Mouse (Mus musculus) brown adipose tissue, adult 24 weeks (tissue): Measurements from ENCODE around the gene Trub1. TPM values are rescaled to one million over a fixed set of nuclear protein-coding genes. Genes with fewer than 3 reads are reported as not detected.

Source experiments
- H3K27ac ChIP-seq: fragments of 200-500 bp; replicated peaks from 2 replicates; pipeline ENCODE4 v1.5.1; 2012; ENCODE audit warnings: low read depth, mild to moderate bottlenecking, low read length
- H3K4me1 ChIP-seq: fragments of 200-500 bp; 2 replicates; pipeline ENCODE4 v1.6.1; 2012; ENCODE audit warnings: low read length, mixed read lengths; ENCODE audit not compliant: control insufficient read depth, insufficient read depth, insufficient read length
- H3K4me3 ChIP-seq: fragments of 200-500 bp; 2 replicates; pipeline ENCODE4 v1.5.1; 2012; ENCODE audit warnings: low read depth, mild to moderate bottlenecking, low read length, moderate library complexity; ENCODE audit not compliant: insufficient read depth
- polyA plus RNA-seq: library from polyadenylated mRNA; stranded (reverse); fragments of >200 nt; gene quantifications from 2 replicates; pipeline ENCODE4 v1.2.4, GENCODE M21; 2012; ENCODE audit not compliant: missing spikeins, insufficient read depth, insufficient read length

Trub1 gene
- 10.3 and 13.0 TPM in 2 replicates for polyA plus RNA-seq

GRCm38 (mm10) chr19:57452492-57453217 is at the start of gene Trub1:
Gene Trub1, plus strand, starts transcription at chr19:57452912.
- Histone ChIP-seq H3K4me3 (peak within 1 kb of the TSS; percentile 98), H3K4me1 (no peaks in the 10 kb centered on the region), H3K27ac (no peak within 1 kb of the TSS)

GRCm38 (mm10) chr19:57403700-57404501 is 48.8 kb upstream of the Trub1 start:
- Histone ChIP-seq H3K4me3 (peak overlapping the region; percentile 16; the same call in 1 of the 2 replicates), H3K27ac (0 out of 2 replicates have a peak overlapping the region, but pooled peaks have one; percentile 11), H3K4me1 (no peaks in the 10 kb centered on the region)

- Histone ChIP-seq H3K27ac (no peak overlapping the region), H3K4me1 (no peaks in the 10 kb centered on the region), H3K4me3 (peak overlapping the region; percentile 16; the same call in 1 of the 2 replicates)
These were observed 48.2 kb upstream of the Trub1 start for GRCm38 (mm10) chr19:57404502-57404848.

GRCm38 (mm10) chr19:57407947-57408346 is 44.8 kb upstream of the Trub1 start:
- Histone ChIP-seq H3K4me1 (peaks cover 4% of the 10 kb centered on the region; the same call in 1 of the 2 replicates), H3K4me3 (no peak overlapping the region), H3K27ac (no peak overlapping the region)

DNA sequence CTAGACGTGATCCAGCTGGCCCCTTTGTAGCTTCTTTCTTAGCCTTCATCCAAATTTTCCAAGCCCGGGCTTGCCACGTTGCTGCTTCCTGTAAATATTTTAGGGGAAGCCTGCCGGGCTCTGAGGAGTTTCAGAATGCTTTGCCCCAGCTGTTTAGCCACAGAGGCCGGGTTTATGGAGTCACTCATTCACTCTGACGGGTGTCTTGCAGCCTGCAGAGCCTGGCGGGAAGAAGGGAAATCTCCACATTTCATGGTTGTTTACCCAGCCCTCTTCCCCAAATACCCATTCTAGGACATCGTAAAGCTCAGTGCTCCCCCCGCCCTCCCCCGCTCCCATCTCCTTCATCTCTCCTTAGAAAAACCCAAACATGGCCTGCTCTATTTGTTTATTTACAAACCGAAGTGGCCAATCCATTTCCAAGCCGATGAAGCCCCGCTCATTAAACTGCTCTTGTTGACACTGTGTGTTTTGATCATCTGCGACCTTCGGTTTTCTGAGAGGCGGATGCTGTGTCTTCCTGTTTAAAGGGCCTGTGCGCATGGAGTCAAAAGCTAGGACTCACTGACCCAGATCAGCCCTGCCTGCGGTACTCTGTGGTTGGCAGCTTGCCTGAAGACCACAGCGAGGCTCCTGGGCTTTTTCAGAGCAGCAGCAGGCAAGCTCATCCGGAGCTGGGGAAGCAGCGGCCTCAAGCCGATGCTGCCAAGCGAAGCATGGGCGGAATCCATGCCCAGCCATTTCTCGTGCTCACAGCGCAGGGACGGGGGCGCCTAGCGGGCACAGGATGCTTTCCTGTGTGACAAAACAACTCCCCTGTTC is 41.1 kb upstream of the Trub1 start:
- Histone ChIP-seq H3K4me1 (peaks cover 4% of the 10 kb centered on the region; the same call in 1 of the 2 replicates), H3K4me3 (peak overlapping the region; percentile 48), H3K27ac (peak overlapping the region; percentile 58)

DNA sequence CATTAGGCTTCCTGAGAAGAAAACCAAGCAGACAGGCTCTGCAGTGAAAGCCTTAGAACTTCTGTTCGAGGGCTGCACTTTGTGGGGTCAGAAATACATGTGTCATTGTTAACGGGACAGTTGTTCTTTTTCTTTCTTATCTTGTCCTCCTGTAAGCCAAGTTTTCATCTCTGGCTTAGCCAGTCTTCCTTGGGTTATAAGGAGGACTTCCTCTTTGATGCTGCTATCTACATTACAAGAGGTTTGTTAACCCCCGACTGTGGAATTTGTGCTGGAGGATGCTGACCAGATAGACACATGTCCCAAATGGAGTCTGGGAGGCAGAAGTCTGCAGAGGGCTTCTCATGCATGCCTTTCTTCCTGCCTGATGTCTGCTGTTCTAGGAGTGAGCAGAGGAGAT is 39.5 kb upstream of the Trub1 start:
- no peak overlapping the region for H3K27ac ChIP-seq
- no peak overlapping the region for H3K4me3 ChIP-seq
- H3K4me1 ChIP-seq: peaks cover 4% of the 10 kb centered on the region; the same call in 1 of the 2 replicates

GRCm38 (mm10) chr19:57413918-57414317 is 38.8 kb upstream of the Trub1 start:
- Histone ChIP-seq H3K4me3 (no peak overlapping the region), H3K4me1 (peaks cover 4% of the 10 kb centered on the region; the same call in 1 of the 2 replicates), H3K27ac (no peak overlapping the region)

DNA sequence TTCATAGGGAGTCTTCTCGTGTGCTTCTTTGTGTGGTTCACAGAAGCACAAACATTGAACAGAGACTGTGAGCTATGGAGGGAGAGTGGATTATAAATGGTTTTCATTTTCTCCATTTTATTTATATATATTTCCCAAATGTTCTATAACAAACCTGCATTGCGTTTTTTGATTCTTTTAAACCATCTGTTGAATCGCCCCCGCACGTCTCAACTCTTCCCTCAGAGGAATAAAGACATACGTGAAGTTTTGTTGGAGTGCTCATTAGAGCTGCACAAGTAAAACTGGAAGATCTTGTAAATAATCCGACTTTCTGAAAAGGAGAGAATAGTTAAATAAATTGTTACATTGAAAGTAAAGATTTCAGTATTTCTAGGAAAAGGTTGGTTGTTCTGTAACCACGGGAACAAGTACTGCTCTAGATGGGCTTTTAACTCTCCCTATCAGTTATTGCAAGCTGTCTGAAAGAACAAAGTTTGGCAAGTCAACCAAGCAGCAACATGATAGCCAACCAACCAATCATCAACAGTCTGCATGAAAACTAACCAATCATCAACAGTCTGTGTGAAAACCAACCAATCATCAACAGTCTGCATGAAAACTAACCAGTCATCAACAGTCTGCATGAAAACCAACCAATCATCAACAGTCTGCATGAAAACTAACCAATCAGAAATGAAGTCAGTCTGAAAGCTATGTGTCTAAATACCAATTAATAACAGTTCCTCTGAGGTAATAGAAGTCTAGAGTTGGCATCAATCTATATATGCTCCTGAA is 37.5 kb upstream of the Trub1 start:
- Histone ChIP-seq H3K4me3 (no peak overlapping the region), H3K4me1 (peaks cover 4% of the 10 kb centered on the region; the same call in 1 of the 2 replicates), H3K27ac (no peak overlapping the region)

DNA sequence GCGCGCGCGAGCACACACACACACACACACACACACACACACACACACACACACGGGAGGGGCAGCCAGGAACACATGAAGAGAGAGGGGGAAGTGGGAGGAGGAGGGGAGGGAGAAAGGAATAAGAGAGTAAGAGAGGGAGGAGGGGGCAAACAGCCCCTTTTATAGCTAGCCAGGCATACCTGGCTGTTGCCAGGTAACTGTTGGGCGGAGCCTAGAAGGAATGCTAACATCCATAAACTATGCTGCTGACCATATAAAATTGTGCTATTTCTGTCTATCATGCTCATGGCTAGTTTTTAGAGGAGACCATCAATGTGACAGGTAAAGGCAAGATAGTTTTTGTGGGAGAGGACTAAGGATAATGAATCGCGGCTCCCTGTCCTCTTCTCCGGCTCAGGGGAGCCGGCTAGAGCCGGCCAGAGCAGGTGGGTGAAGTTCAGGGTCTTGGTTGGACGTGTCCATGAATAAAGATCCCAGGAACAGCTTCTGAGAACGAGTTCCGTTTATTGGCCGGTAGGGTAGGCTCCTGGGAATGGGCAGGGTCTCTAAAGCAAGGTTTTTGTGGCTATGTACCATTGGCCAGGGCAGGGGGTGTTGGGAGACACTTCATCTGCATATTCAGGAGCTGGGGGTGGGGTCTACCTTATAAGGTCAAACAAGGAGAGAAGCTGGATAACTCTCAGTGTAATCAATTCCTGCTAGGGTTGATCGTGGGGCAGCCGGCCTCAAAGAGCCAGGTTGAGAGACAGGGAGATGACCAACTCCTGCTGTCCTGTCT is 34.7 kb upstream of the Trub1 start:
- Histone ChIP-seq H3K4me1 (no peaks in the 10 kb centered on the region), H3K27ac (no peak overlapping the region), H3K4me3 (no peak overlapping the region)

DNA sequence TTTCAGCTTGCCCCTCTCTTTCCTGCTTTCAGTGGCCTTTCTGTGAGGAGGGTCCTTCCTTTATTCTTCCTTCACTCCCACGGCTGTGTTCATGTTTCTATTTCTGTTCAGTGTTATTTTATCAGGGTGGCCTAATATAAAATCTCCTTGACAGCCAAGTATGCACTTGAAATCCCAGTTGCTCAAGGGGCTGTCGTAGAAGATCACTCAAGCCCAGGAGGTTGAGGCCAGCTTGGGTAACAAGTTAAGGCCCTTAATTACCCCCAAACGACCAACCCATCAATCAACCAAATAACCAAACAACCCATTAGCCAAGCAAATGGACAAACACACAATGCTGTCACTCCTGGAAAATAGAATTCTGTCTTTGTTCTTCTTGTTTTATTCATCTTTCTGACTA is 29.3 kb upstream of the Trub1 start:
- Histone ChIP-seq H3K27ac (no peak overlapping the region), H3K4me1 (no peaks in the 10 kb centered on the region), H3K4me3 (no peak overlapping the region)

- Histone ChIP-seq H3K4me3 (no peak overlapping the region), H3K4me1 (no peaks in the 10 kb centered on the region)
These were observed 27.4 kb upstream of the Trub1 start for GRCm38 (mm10) chr19:57425296-57425695.

GRCm38 (mm10) chr19:57426841-57427240 is 25.9 kb upstream of the Trub1 start:
- H3K4me1 ChIP-seq: no peaks in the 10 kb centered on the region
- no peak overlapping the region for H3K4me3 ChIP-seq
- no peak overlapping the region for H3K27ac ChIP-seq

More at GRCm38 (mm10) chr19:57425296-57425695, 27.4 kb upstream of the Trub1 start:
- no peak overlapping the region for H3K27ac ChIP-seq

DNA sequence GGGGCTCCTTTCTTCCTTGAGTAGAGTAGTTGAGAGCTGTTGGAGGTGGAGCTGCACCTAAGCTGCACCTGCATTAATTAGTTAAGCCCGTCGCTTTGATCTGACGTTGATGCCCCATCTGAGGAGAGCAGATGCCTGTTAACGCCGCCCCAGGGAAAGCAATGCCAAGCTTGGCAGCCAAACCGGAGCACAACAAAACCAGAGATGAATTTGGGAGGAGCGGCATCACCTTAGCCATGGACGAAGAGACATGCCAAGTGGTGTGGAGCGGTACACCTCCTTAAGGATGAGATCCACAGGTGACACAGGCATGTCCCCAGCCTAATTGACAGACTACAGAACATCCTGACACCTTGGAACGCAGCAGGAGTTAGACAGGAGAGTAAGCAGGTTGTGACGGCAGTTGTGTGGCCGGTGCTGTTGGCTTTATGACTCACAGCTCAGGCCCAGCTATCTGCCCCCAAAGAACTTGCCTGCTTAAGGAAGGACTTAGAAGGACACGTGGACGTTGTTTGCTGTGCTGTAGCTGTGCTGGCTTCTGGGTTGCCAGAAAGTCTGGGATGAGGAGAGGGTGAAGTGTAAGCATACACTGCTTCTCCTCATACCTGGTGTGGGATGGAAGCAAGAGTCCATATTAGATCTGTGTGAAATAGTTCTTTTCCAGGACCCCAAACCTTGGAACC is 24.8 kb upstream of the Trub1 start:
- Histone ChIP-seq H3K4me3 (no peak overlapping the region), H3K27ac (no peak overlapping the region), H3K4me1 (no peaks in the 10 kb centered on the region)
